Mouse (Mus musculus) bone marrow, adult 2 months (tissue): ENCODE measurements around the gene Pcsk6.

ENCODE experiments used
- CTCF ChIP-seq: fragments of 200-500 bp; IDR thresholded peaks from 2 replicates; pipeline ENCODE4 v1.5.1; 2011; ENCODE audit warnings: low read length, control low read depth; ENCODE audit not compliant: control insufficient read depth, insufficient read depth
- POLR2A ChIP-seq: fragments of 200-500 bp; IDR thresholded peaks from 2 replicates; pipeline ENCODE4 v1.6.1; 2011; ENCODE audit warnings: low read depth, mild to moderate bottlenecking, control low read depth, low read length, borderline replicate concordance; ENCODE audit not compliant: control insufficient read depth

DNA sequence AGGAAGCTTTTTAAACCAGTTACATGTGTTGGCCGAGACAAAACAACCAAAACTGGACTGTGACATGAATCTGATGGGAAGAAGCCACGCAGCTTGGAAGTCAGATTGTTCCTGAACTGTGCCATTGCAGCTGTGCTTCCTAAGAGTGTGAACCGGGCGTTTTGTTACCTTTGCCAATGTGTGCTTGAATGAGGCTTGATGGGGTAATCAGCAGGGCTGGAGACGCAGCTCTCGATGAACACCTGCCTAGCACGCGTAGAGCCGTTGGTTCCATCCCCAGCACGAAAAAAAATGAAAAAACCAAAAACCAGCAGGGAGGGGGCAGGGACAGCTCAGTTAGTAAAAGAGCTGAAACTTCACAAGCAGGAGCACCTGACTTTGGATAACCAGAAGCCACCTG lies 109.8 kb downstream of the Pcsk6 start:
- TF ChIP-seq CTCF (no peak), POLR2A (no peak)
